Comparison of ENCODE assay signal across 19 mouse cellular contexts in the genomic region with DNA sequence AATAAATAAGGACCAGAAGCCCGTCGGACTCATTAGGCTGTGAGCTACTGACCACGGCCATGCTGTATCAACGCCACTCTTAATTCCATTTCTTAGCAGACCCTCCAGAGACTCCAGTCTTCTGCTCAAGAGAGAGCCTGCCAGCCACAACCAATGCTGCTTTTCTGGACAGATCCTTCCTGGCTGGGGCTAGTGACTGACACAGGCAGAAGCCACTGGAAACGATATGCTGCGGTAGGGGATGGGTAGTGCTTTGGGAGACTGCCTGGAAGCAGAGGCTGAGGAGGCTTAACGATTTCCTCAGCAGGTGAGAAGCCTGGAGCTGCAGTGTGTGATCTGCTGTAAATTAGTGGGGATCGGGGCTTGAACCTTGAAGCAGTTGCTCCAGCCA. TPM values are rescaled to one million over a fixed set of nuclear protein-coding genes. Genes with fewer than 3 reads are reported as not detected.
A peak's percentile ranks its signal among the peaks of the same experiment; 100 is the strongest.
DNase-seq lines count a peak whose midpoint lies in the region; ATAC-seq and TF ChIP-seq lines count a peak whose summit lies in the region.
"Had no signal": no experiment of that assay in that cellular context is flagged by ENCODE, and none has a peak within 500 bp of the region (broad histone marks: within the 10 kb centered on the region; RNA-seq: fewer than 3 reads in every experiment).

No protein-coding gene starts in this region.

- H3K27ac ChIP-seq in testis, adult 2 months (ENCODE audit: control insufficient read depth, insufficient read depth, low read depth, low read length): peak overlapping the region; percentile 3; the same call in 1 of the 2 replicates
- peak overlapping the region; percentile 67 for H3K27ac ChIP-seq in liver, embryonic 13.5 days
- no peak overlapping the region for H3K27ac ChIP-seq in hindbrain, embryonic 11.5 days (ENCODE audit: low read depth, low read length)
- H3K27ac ChIP-seq: embryonic facial prominence, embryonic 12.5 days; forebrain, embryonic 15.5 days; hindbrain, embryonic 12.5 days had no signal

- intact Hi-C loops in left cerebral cortex, postnatal 10 days (cut with DNase I): no loop called here

- 69% methylated on average over 8 of the region's 8 CpGs for WGBS in liver, embryonic 13.5 days (ENCODE audit: insufficient replicate concordance)
- 87% methylated on average over 8 of the region's 8 CpGs for WGBS in hindbrain, embryonic 11.5 days

- no peaks in the 10 kb centered on the region for H3K9me3 ChIP-seq in liver, embryonic 13.5 days (replicated peaks)
- H3K9me3 ChIP-seq in hindbrain, embryonic 11.5 days (ENCODE audit: control insufficient read depth, low read length): no peaks in the 10 kb centered on the region
- H3K9me3 ChIP-seq: embryonic facial prominence, embryonic 12.5 days; forebrain, embryonic 15.5 days; heart, embryonic 12.5 days; hindbrain, embryonic 12.5 days had no signal

- H3K9ac ChIP-seq in liver, embryonic 13.5 days: no peak overlapping the region; the same call in 1 of the 2 replicates
- no peak overlapping the region for H3K9ac ChIP-seq in hindbrain, embryonic 11.5 days (ENCODE audit: low read depth, low read length)
- H3K9ac ChIP-seq: embryonic facial prominence, embryonic 12.5 days; forebrain, embryonic 15.5 days; heart, embryonic 12.5 days; hindbrain, embryonic 12.5 days had no signal

- TF ChIP-seq CTCF in testis, adult 2 months (IDR thresholded peaks at IDR 0.05; ENCODE audit: control insufficient read depth, insufficient read depth, insufficient replicate concordance, low read depth, low read length): no peak

- no peaks in the 10 kb centered on the region for H3K27me3 ChIP-seq in testis, adult 2 months (ENCODE audit: control insufficient read depth, insufficient read depth, low read length)
- H3K27me3 ChIP-seq in liver, embryonic 13.5 days: no peaks in the 10 kb centered on the region
- H3K27me3 ChIP-seq in hindbrain, embryonic 11.5 days (ENCODE audit: control insufficient read depth, insufficient read depth, low read length): no peaks in the 10 kb centered on the region
- H3K27me3 ChIP-seq: embryonic facial prominence, embryonic 12.5 days; forebrain, embryonic 15.5 days; heart, embryonic 12.5 days; hindbrain, embryonic 12.5 days; Patski had no signal

- ATAC-seq in liver, embryonic 13.5 days (ENCODE audit: low read depth): peak; percentile 17; the same call in 1 of the 2 replicates
- ATAC-seq in hindbrain, embryonic 11.5 days (ENCODE audit: low FRiP score): no peak
- ATAC-seq: activated CD4-positive, CD25-positive, alpha-beta regulatory T cell, adult 4 months; forebrain, embryonic 15.5 days; hindbrain, embryonic 16.5 days; inflammation-experienced regulatory T-cells, adult 6 months had no signal

- DNase-seq in heart, adult 11 months: peak; percentile 82
- DNase-seq in heart, postnatal 4 days: no peak
- no peak for DNase-seq in testis, postnatal 10 days (ENCODE audit: low spot score)
- no peak for DNase-seq in liver, embryonic 13.5 days
- DNase-seq in left cerebral cortex, postnatal 10 days (ENCODE audit: extremely low spot score in 1 of 2, low spot score in 2 of 2): no peak
- no peak for DNase-seq in hindbrain, embryonic 11.5 days (ENCODE audit: low spot score)
- DNase-seq: cerebellum, adult 11 months; cerebellum, adult 8-10 months; cerebellum, postnatal 25 days; gastrocnemius, postnatal 14 days had no signal

- H3K4me1 ChIP-seq in testis, adult 2 months (ENCODE audit: control insufficient read depth, insufficient read depth, low read length): 0 out of 2 replicates have a peak, but pooled peaks cover 2% of the 10 kb centered on the region
- peaks cover 31% of the 10 kb centered on the region for H3K4me1 ChIP-seq in liver, embryonic 13.5 days (replicated peaks)
- H3K4me1 ChIP-seq in hindbrain, embryonic 11.5 days (replicated peaks; ENCODE audit: control insufficient read depth, insufficient read depth, low read length): 0 out of 2 replicates have a peak, but pooled peaks cover 2% of the 10 kb centered on the region

- no peaks in the 10 kb centered on the region for H3K36me3 ChIP-seq in testis, adult 2 months (ENCODE audit: control insufficient read depth, insufficient read depth, low read length)
- no peaks in the 10 kb centered on the region for H3K36me3 ChIP-seq in liver, embryonic 13.5 days
- H3K36me3 ChIP-seq in hindbrain, embryonic 11.5 days (ENCODE audit: control insufficient read depth, insufficient read depth, low read length): no peaks in the 10 kb centered on the region
- H3K36me3 ChIP-seq: embryonic facial prominence, embryonic 12.5 days; forebrain, embryonic 15.5 days; heart, embryonic 12.5 days; hindbrain, embryonic 12.5 days had no signal

- H3K4me3 ChIP-seq in testis, adult 2 months (ENCODE audit: control insufficient read depth, low read depth, low read length): no peak overlapping the region
- no peak overlapping the region for H3K4me3 ChIP-seq in liver, embryonic 13.5 days (replicated peaks)
- no peak overlapping the region for H3K4me3 ChIP-seq in hindbrain, embryonic 11.5 days (ENCODE audit: low read depth, low read length)
- H3K4me3 ChIP-seq: embryonic facial prominence, embryonic 12.5 days; forebrain, embryonic 15.5 days; heart, embryonic 12.5 days; hindbrain, embryonic 12.5 days had no signal

- no peak overlapping the region for H3K4me2 ChIP-seq in liver, embryonic 13.5 days
- no peak overlapping the region for H3K4me2 ChIP-seq in hindbrain, embryonic 11.5 days (replicated peaks; ENCODE audit: low read depth, low read length)
- H3K4me2 ChIP-seq: embryonic facial prominence, embryonic 12.5 days; forebrain, embryonic 15.5 days; heart, embryonic 12.5 days; hindbrain, embryonic 12.5 days had no signal

- no peak for TF ChIP-seq POLR2A in testis, adult 2 months (IDR thresholded peaks at IDR 0.05; ENCODE audit: control insufficient read depth, low read depth, low read length)

RNA-seq across cellular contexts. Expression of gene Rdx, which starts 57.2 kb away (rescaled TPM):
- total RNA-seq in heart, postnatal 4 days (2021): 100 to 1,000 TPM; 124 TPM
- polyA plus RNA-seq in testis, adult 2 months (2012; rRNA removed): 13.8 and 17.9 TPM in 2 replicates
- 74.7 and 93.0 TPM in 2 replicates for polyA plus RNA-seq in liver, embryonic 13.5 days (2015; fragmentation: Nextera tagmentation; extraction: Ambion mirVana)
- 10 to 100 TPM; 54.1 to 54.4 TPM for total RNA-seq in left cerebral cortex, postnatal 10 days (2021)
- 221 and 230 TPM in 2 replicates for polyA plus RNA-seq in hindbrain, embryonic 11.5 days (2014; fragmentation: Nextera tagmentation; extraction: Ambion mirVana)
